Mouse (Mus musculus) liver, adult (tissue): ENCODE data around the gene Ccdc157.
A peak's percentile ranks its signal among the peaks of the same experiment; 100 is the strongest.

Experiments
- GATA4 ChIP-seq: IDR thresholded peaks from 2 replicates; pipeline ENCODE4 v1.6.1; 2014; ENCODE audit warnings: mild to moderate bottlenecking, low read length; ENCODE audit not compliant: insufficient replicate concordance

Ccdc157 gene

DNA sequence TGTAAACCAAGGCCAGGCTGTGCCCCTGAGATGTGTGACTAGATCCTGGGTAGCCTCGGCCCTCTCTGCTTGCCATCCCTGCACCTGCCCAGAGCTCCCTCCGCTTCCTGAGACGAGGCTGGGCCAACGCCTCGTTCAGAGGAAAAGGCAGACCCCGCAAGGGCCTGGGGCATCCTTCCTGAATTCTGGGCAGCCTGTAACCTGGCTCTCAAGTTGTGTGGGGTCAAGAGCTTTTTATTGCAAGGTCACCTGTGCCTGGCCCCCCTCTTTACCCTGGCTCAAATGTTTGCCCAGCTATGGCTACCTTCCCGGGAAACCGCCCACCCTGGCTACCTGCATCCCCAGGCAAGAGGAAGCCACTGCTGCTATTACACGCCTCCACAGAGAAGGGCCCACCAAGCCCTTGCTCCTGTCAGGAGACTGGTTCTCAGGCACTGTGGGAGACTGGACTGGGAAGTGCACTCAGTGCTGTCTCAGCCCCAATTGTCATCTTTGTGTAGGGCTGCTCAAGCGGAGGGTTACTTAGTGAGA lies 62.9 kb downstream of the Ccdc157 start:
- no peak for TF ChIP-seq GATA4

GRCm38 (mm10) chr11:4096054-4096984 lies 63.8 kb downstream of the Ccdc157 start:
- TF ChIP-seq GATA4 = peak; percentile 32; the same call in 1 of the 2 replicates

GRCm38 (mm10) chr11:4095171-4096053 lies 64.7 kb downstream of the Ccdc157 start, which contains the start of gene Mtfp1:
Mtfp1 (minus strand) TSS chr11:4095445.
- TF ChIP-seq GATA4 = peak; percentile 29; the same call in 1 of the 2 replicates

- TF ChIP-seq GATA4 = no peak; the same call in 1 of the 2 replicates
Measured at GRCm38 (mm10) chr11:4094378-4095170, 65.5 kb downstream of the Ccdc157 start.

DNA sequence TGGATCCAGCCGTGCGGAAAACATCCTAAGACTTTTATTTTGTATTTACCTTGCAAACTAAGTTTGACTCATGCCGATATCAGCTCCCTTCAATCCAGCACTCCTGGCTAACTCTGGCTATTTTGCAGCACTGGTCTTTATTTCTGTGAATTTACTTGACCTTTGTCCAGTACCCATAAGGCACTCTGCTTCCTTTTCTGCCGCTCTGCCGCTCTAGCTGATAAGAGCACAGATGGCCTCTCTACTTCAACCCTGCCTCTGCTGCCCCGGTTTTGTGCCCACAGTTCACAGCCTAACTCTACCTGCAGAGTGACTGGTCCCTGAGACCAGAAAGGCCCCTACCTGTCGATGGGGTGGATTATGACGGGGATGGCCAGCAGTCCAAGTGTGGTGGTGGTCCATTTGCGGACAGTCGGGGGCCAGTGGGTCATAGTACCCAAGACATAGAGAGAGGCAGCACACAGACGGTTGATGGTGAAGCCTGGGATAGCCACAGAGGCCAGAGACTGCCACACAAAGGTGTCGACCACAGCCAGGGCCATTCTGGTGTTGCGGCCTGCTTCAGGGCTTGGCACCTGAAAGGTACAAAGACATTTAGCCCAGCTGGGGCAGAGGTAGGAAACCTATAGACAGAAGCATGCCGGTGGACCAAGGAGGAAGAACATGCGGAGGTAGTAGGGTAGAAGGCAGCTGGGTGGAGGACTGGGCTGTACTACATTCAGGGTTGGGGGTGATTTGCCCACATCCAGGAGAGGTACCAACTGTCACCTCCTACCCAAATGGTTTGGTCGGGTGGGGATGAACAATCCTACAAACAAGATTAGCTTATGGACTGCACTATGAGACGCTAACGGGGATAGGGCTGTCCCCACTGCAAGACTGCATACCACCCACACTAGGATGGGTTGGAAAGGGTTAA lies 66.4 kb downstream of the Ccdc157 start:
- peak; percentile 69; the same call in 1 of the 2 replicates for TF ChIP-seq GATA4
